Mouse (Mus musculus) CH12F3 (cell line): ENCODE data around the gene Sncg.

ENCODE experiments used
- in situ Hi-C: fragments of 300-500 bp; cut with MboI; formaldehyde crosslinking; loops from 2 replicates; pipeline ENCODE4 v1.14.3; 2020; ENCODE audit warnings: low sequenced_read_pairs

Sncg gene

GRCm38 (mm10) chr14:34345771-34346566 is 28.6 kb downstream of the Sncg start:
- in situ Hi-C loops, result no loop called here

GRCm38 (mm10) chr14:34344361-34344760 is 30.2 kb downstream of the Sncg start:
- in situ Hi-C loops, result no loop called here

GRCm38 (mm10) chr14:34343078-34343477 is 31.5 kb downstream of the Sncg start:
- in situ Hi-C loops, result no loop called here

GRCm38 (mm10) chr14:34341993-34342392 is 32.6 kb downstream of the Sncg start:
- in situ Hi-C loops, result no loop called here

- in situ Hi-C loops, result no loop called here
These were observed 35.1 kb downstream of the Sncg start for GRCm38 (mm10) chr14:34339446-34339845.

- in situ Hi-C loops, result no loop called here
These were observed 42.1 kb downstream of the Sncg start for GRCm38 (mm10) chr14:34332476-34332875.

GRCm38 (mm10) chr14:34331886-34332285 is 42.7 kb downstream of the Sncg start:
- in situ Hi-C loops, result no loop called here

- in situ Hi-C loops, result no loop called here
These were observed 43.9 kb downstream of the Sncg start for GRCm38 (mm10) chr14:34330657-34331158.

- in situ Hi-C loops, result no loop called here
These were observed 47.0 kb downstream of the Sncg start for GRCm38 (mm10) chr14:34327618-34328017.

GRCm38 (mm10) chr14:34326606-34327005 is 48.0 kb downstream of the Sncg start:
- in situ Hi-C loops, result no loop called here

- in situ Hi-C loops, result no loop called here
These were observed 51.0 kb downstream of the Sncg start for GRCm38 (mm10) chr14:34323576-34324085.
